Mouse (Mus musculus): ENCODE results near the gene Olfr902.
"Not testable (repeated sequence)": the region's sequence is repeated elsewhere in the genome, so short reads cannot be mapped to it uniquely, and the experiment has no call there.

The Olfr902 gene

GRCm38 (mm10) chr9:38447352-38447751, at the start of gene Olfr902:
Gene Olfr902 (plus strand): TSS chr9:38447652.
- in situ Hi-C loops (cut with MboI, MseI) = no loop called here

DNA sequence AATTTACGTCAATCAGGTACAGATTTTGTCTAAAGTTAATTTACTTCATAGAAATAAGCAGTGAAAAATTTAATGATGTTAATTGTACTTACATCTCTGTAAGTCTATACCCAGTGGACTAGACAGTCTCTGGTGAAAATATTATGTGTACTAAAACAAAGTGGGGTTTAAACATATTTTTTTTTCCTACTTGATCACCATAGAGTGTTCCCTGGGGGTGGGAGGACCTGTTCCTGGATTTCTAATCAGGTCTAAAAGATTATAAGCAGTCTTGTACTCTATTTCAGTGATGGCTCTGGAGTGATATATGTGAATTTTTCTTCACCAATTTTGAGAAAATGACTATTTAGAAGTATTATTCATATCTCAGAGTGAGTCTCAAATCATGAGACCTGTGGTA, 46.1 kb upstream of the Olfr902 start, which contains the start of gene Olfr147:
TSS of gene Olfr147 (plus strand) at position 301 of the 400 bp plus-strand sequence.
- in situ Hi-C loops (cut with MboI, MseI) = no loop called here

DNA sequence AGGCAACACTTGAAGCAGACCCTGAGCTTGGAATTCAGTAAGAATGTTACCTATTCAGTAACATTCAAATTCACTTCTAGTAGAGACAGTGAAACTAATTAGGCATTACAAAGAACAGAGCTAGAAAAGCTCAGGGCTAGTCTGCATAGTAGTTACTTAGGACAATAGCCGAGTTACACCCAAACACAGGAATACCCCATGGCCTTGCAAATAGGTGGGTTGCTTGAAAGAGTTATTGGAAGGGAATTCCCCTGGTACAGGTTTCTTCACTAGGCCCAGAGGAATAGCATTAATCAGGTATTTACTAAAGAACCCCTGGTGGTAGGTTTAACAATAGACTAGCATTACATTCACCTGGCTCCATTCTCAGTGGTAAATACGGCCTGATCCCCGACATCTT, 40.0 kb upstream of the Olfr902 start:
- in situ Hi-C loops (cut with MboI, MseI) = not testable (repeated sequence)

DNA sequence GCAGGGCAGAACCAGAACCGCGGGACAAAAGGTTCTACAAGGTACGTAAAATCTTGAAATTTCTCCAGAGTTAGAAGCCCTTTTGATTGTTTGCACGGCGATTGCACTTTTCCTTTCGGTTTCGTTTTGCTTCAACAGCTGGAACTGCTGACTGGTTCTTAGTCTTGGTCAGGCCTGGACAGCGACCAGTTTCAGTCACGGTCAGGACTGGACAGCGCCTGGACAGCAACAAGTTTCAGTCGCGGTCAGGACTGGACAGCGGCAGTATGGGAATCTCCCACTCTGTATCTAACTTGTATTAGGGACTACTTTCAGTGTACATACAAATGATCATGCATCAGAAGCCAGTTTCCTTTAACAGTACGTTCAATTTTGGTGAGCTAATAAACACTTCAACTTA, 34.0 kb upstream of the Olfr902 start:
- in situ Hi-C loops (cut with MboI, MseI) = not testable (repeated sequence)

DNA sequence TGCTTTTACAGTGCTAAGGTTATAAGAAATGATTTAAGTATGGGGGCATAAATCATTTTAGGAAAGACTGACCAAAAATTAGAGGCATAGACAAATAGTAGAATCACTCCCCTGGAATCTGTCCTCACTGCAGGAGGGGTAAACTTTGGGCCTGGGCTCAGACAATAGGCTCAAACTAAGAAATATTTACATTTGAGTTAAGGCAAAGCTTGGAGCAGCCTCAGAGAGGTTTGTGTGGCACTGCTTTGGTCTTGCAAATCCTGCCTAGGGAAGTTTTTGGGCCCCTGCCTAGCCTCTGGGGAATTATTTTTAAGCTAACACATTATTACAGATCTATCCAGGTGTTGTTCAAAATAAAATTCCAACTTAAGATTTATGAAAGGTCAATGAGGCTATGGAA, 23.7 kb upstream of the Olfr902 start:
- in situ Hi-C loops (cut with MboI, MseI) = no loop called here

GRCm38 (mm10) chr9:38427026-38427425, 20.4 kb upstream of the Olfr902 start:
- in situ Hi-C loops (cut with MboI, MseI) = no loop called here

GRCm38 (mm10) chr9:38429155-38429554, 18.3 kb upstream of the Olfr902 start, which contains the start of gene Olfr901:
Gene Olfr901 (plus strand): TSS chr9:38429455.
- in situ Hi-C loops (cut with MboI, MseI) = no loop called here

GRCm38 (mm10) chr9:38462844-38463243, 15.4 kb downstream of the Olfr902 start, which contains the start of gene Olfr904:
Gene Olfr904 (plus strand): TSS chr9:38463144.
- in situ Hi-C loops (cut with MboI, MseI) = no loop called here

GRCm38 (mm10) chr9:38470807-38471206, 23.4 kb downstream of the Olfr902 start, which contains the start of gene Olfr905:
Gene Olfr905 (plus strand): TSS chr9:38471107.
- in situ Hi-C loops (cut with MboI, MseI) = no loop called here

- in situ Hi-C loops (cut with MboI, MseI) = no loop called here
Measured at GRCm38 (mm10) chr9:38486785-38487184, 39.3 kb downstream of the Olfr902 start, which contains the start of gene Olfr906. Gene Olfr906 (plus strand): TSS chr9:38487085.

DNA sequence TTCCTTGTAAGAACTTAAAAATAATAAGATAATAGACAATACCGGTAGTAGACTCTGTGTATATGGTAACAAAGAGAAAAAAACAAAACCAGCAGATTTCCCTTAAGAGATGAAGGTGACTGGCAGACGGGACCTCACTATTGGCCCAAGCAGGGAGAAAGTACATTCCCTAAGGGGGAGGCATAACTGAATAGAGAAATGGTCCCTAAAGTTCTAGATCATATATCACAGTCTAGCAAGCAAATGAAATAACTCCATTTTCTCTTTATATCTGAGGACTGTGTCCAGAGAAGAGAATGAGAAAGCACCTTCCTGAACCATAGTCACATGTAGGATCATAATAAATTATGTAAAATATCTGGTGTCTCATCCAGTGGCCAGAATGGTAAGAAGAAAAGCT, 48.0 kb downstream of the Olfr902 start, which contains the start of gene Olfr907:
TSS of gene Olfr907 (plus strand) at position 301 of the 400 bp plus-strand sequence.
- in situ Hi-C loops (cut with MboI, MseI) = no loop called here
